Mouse (Mus musculus) kidney, postnatal 0 days (tissue): ENCODE data around the gene Slc17a4. TPM values are rescaled to one million over a fixed set of nuclear protein-coding genes. Genes with fewer than 3 reads are reported as not detected.

Experiments used
- ATAC-seq: fragments of 200-750 bp; cut with Nextera tagmentation; replicated peaks from 2 replicates; pipeline ENCODE4 v1.8.0; 2017; ENCODE audit warnings: low read depth, moderate number of reproducible peaks, moderate TSS enrichment, moderate library complexity; ENCODE audit not compliant: low FRiP score
- DNase-seq: peaks from one replicate; pipeline ENCODE4 v3.0.0-alpha.2; 2016; ENCODE audit warnings: low spot score
- H3K27ac ChIP-seq: fragments of 300-500 bp; sonication (generic); 2 replicates; pipeline ENCODE4 v1.5.1; 2014; ENCODE audit warnings: mild to moderate bottlenecking
- H3K27me3 ChIP-seq: fragments of 300-500 bp; sonication (generic); 2 replicates; pipeline ENCODE4 v1.6.1; 2014; ENCODE audit warnings: low read length, mixed read lengths; ENCODE audit not compliant: insufficient read depth
- H3K36me3 ChIP-seq: fragments of 300-500 bp; sonication (generic); 2 replicates; pipeline ENCODE4 v1.6.1; 2014; ENCODE audit warnings: low read length, mixed read lengths; ENCODE audit not compliant: insufficient read depth
- H3K4me1 ChIP-seq: fragments of 300-500 bp; sonication (generic); replicated peaks from 2 replicates; pipeline ENCODE4 v1.6.1; 2014; ENCODE audit warnings: antibody characterized with exemption, low read length, mixed read lengths; ENCODE audit not compliant: insufficient read depth
- H3K4me2 ChIP-seq: fragments of 300-500 bp; sonication (generic); 2 replicates; pipeline ENCODE4 v1.6.1; 2014; ENCODE audit warnings: mild to moderate bottlenecking, low read length, moderate library complexity, mixed read lengths
- H3K4me3 ChIP-seq: fragments of 300-500 bp; sonication (generic); replicated peaks from 2 replicates; pipeline ENCODE4 v1.5.1; 2014; ENCODE audit warnings: low read depth, low read length
- H3K9ac ChIP-seq: fragments of 300-500 bp; sonication (generic); 2 replicates; pipeline ENCODE4 v1.6.1; 2014; ENCODE audit warnings: low read depth, low read length
- H3K9me3 ChIP-seq: fragments of 300-500 bp; sonication (generic); replicated peaks from 2 replicates; pipeline ENCODE4 v1.6.1; 2016; ENCODE audit warnings: low read length, inconsistent platforms, mixed read lengths
- CTCF ChIP-seq: IDR thresholded peaks from 2 replicates; pipeline ENCODE4 v1.5.1; 2016; ENCODE audit warnings: antibody characterized with exemption, low read depth, mild to moderate bottlenecking, moderate library complexity
- WGBS: fragments of 180-500 bp; shearing (Covaris S2); extraction: QIAGEN DNeasy Blood & Tissue Kit; methylation state at CpG from one replicate; pipeline ENCODE4 v1.1.7; 2014; 5-methylcytosine and 5-hydroxymethylcytosine counted together
- microRNA-seq: library from miRNA; unstranded; fragments of <30 nt; microRNA quantifications from one replicate; pipeline ENCODE4, GENCODE M21; 2016
- polyA plus RNA-seq: library from polyadenylated mRNA; unstranded; fragments of >200 nt; fragmentation: Nextera tagmentation; extraction: Ambion mirVana; gene quantifications from 2 replicates; pipeline ENCODE4 v1.2.1, GENCODE M21; 2015

The Slc17a4 gene
- polyA plus RNA-seq, 1 experiment from 2014 or later = 3.6 TPM

GRCm38 (mm10) chr13:23867405-23867804 is 47.4 kb downstream of the Slc17a4 start, which contains the start of gene Slc17a1:
Gene Slc17a1, plus strand, starts transcription at chr13:23867750.
- Histone ChIP-seq H3K4me2 (no peak within 1 kb of the TSS), H3K9me3 (no peaks in the 10 kb centered on the region), H3K27ac (no peak within 1 kb of the TSS), H3K4me3 (no peak within 1 kb of the TSS), H3K36me3 (no peaks in the 10 kb centered on the region), H3K27me3 (no peaks in the 10 kb centered on the region), H3K4me1 (peaks cover 7% of the 10 kb centered on the region; the same call in 1 of the 2 replicates), H3K9ac (no peak within 1 kb of the TSS)
- WGBS = 87% methylated on average over 7 of the region's 7 CpGs
- no peak for DNase-seq
- no peak for TF ChIP-seq CTCF
- no peak for ATAC-seq

DNA sequence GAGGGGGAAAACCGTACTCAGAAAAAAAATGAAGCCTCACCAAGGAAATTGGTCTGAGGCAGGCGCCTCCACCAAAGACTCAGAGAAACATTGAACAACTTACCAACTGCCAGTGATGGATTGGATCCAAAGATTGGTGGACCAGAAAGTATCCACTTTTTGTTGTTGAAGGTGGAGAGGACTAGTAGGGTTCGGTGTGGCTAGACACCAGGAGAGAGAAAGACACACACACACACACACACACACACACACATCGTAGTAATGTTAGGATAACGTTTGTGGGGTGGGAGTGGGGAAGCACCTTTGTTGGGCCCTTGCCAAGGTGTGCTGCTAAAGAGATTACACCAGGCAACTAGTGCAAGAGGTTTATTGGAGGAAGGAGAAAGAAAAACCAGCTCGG is 47.8 kb downstream of the Slc17a4 start:
- 81% methylated on average over 6 of the region's 6 CpGs for WGBS
- Histone ChIP-seq H3K9ac (no peak overlapping the region), H3K4me3 (no peak overlapping the region), H3K36me3 (no peaks in the 10 kb centered on the region), H3K4me2 (no peak overlapping the region), H3K27me3 (no peaks in the 10 kb centered on the region), H3K9me3 (no peaks in the 10 kb centered on the region), H3K4me1 (peaks cover 7% of the 10 kb centered on the region; the same call in 1 of the 2 replicates), H3K27ac (no peak overlapping the region)
- TF ChIP-seq CTCF = no peak
- no peak for ATAC-seq
- no peak for DNase-seq

DNA sequence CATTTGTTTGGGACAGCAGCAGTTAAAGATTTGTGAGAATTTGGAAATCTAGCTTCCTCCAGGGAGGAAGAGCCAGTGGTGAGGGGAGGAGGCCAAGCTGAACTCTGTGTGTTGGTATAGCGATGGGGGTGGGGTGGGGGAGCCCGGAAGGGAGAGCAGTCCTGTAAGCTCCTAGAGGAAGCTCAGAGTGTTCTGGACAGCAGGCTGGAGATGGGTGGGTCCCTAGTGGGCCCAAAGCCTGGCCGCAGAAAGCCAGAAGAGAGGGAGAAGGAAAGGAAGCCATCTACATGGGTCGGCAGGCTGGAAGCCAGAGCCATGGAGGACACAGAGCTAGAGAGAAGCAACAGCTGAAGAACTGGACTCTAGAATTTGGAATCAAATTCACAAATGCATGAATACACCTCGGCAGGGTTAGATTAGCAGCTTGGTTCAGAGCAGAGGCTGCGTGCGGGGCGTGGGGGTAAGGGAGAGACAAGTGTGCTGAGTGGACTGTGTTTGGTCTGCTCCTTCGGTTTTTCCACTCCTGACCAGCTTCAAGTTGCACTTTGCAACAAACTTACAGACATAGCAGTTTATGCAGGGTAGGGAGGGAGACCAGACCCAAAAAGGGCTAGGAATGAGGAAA is 48.6 kb downstream of the Slc17a4 start:
- TF ChIP-seq CTCF = no peak
- peaks cover 7% of the 10 kb centered on the region; the same call in 1 of the 2 replicates for H3K4me1 ChIP-seq
- H3K4me2 ChIP-seq = no peak overlapping the region
- H3K36me3 ChIP-seq = no peaks in the 10 kb centered on the region
- no peaks in the 10 kb centered on the region for H3K27me3 ChIP-seq
- 53% methylated on average over 9 of the region's 9 CpGs for WGBS
- DNase-seq (peak; percentile 39), ATAC-seq (no peak)
- peak overlapping the region; percentile 36; the same call in 1 of the 2 replicates for H3K27ac ChIP-seq
- no peak overlapping the region for H3K4me3 ChIP-seq
- no peak overlapping the region for H3K9ac ChIP-seq
- H3K9me3 ChIP-seq = no peaks in the 10 kb centered on the region

GRCm38 (mm10) chr13:23864711-23865110 is 50.1 kb downstream of the Slc17a4 start:
- no peak for TF ChIP-seq CTCF
- H3K9me3 ChIP-seq = no peaks in the 10 kb centered on the region
- H3K9ac ChIP-seq = no peak overlapping the region
- no peak overlapping the region for H3K27ac ChIP-seq
- no peaks in the 10 kb centered on the region for H3K27me3 ChIP-seq
- no peak overlapping the region for H3K4me3 ChIP-seq
- no peaks in the 10 kb centered on the region for H3K36me3 ChIP-seq
- ATAC-seq (no peak), DNase-seq (no peak)
- H3K4me2 ChIP-seq = no peak overlapping the region
- H3K4me1 ChIP-seq = peaks cover 7% of the 10 kb centered on the region; the same call in 1 of the 2 replicates
- WGBS = 71% methylated on average over 9 of the region's 9 CpGs

- TF ChIP-seq CTCF = no peak
- Histone ChIP-seq H3K36me3 (no peaks in the 10 kb centered on the region), H3K4me3 (no peak overlapping the region), H3K4me1 (peaks cover 7% of the 10 kb centered on the region; the same call in 1 of the 2 replicates), H3K4me2 (no peak overlapping the region), H3K9ac (no peak overlapping the region), H3K27ac (no peak overlapping the region), H3K9me3 (no peaks in the 10 kb centered on the region), H3K27me3 (no peaks in the 10 kb centered on the region)
- no peak for DNase-seq
- no peak for ATAC-seq
Observed at GRCm38 (mm10) chr13:23861815-23862214, 53.0 kb downstream of the Slc17a4 start.

- Histone ChIP-seq H3K9me3 (no peaks in the 10 kb centered on the region), H3K9ac (no peak overlapping the region), H3K4me1 (no peaks in the 10 kb centered on the region), H3K4me3 (no peak overlapping the region), H3K4me2 (no peak overlapping the region), H3K27me3 (no peaks in the 10 kb centered on the region), H3K36me3 (no peaks in the 10 kb centered on the region), H3K27ac (no peak overlapping the region)
- ATAC-seq (no peak), DNase-seq (no peak)
- 55% methylated on average over 3 of the region's 3 CpGs for WGBS
- no peak for TF ChIP-seq CTCF
Observed at GRCm38 (mm10) chr13:23856401-23856800, 58.4 kb downstream of the Slc17a4 start.

DNA sequence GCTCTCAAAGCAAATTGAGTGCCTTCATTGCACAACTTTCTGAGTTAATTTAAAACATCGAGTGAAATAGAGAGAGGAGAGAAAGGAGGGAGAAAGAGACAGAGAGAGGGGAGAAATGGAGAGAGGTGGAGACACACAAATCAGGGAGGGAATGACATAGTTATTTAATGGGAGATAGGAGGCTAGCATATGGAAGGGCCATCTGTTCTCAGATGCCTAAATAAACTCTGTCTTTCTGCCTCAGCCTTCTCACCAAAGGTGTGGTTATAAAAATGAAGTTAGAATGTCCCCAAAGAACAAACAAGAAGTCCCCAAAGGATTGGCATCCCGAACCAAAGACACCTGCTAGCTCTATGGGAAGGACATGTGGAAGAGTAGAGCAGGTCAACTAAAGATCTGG is 65.5 kb downstream of the Slc17a4 start:
- ATAC-seq (no peak), DNase-seq (no peak)
- H3K4me3 ChIP-seq = no peak overlapping the region
- WGBS = 77% methylated on average over 2 of the region's 2 CpGs
- H3K36me3 ChIP-seq = no peaks in the 10 kb centered on the region
- H3K4me1 ChIP-seq = no peaks in the 10 kb centered on the region
- H3K4me2 ChIP-seq = no peak overlapping the region
- no peaks in the 10 kb centered on the region for H3K27me3 ChIP-seq
- no peaks in the 10 kb centered on the region for H3K9me3 ChIP-seq
- H3K9ac ChIP-seq = no peak overlapping the region
- no peak for TF ChIP-seq CTCF
- H3K27ac ChIP-seq = no peak overlapping the region

Small RNAs within 50 kb of the gene (microRNA-seq; reads per million reads assigned to microRNA genes)
- gene Gm44344 = not detected

Other genes starting within 250 kb of the Slc17a4 start
- gene Hist1h2ac, start 231.1 kb downstream of the Slc17a4 start, polyA plus RNA-seq = 0.75 and 1.1 TPM in 2 replicates
- 132 and 139 TPM in 2 replicates for gene Hist1h2bc, start 230.8 kb downstream of the Slc17a4 start, polyA plus RNA-seq
- gene Hist1h1t, start 219.2 kb downstream of the Slc17a4 start, polyA plus RNA-seq = not detected in 2 replicates
- gene Hist1h4c, start 216.6 kb downstream of the Slc17a4 start, polyA plus RNA-seq = 5.2 and 7.4 TPM in 2 replicates
- 16.8 and 18.0 TPM in 2 replicates for gene Hfe, start 204.2 kb downstream of the Slc17a4 start, polyA plus RNA-seq
- 33.9 and 41.0 TPM in 2 replicates for gene Hist1h1c, start 176.2 kb downstream of the Slc17a4 start, polyA plus RNA-seq
- 6.0 and 7.0 TPM in 2 replicates for gene Hist1h3c, start 169.4 kb downstream of the Slc17a4 start, polyA plus RNA-seq
- gene Hist1h2bb, start 168.3 kb downstream of the Slc17a4 start, polyA plus RNA-seq = 2.1 and 2.2 TPM in 2 replicates
- 21.7 and 26.6 TPM in 2 replicates for gene Hist1h2ab, start 163.9 kb downstream of the Slc17a4 start, polyA plus RNA-seq
- gene Hist1h3b, start 162.7 kb downstream of the Slc17a4 start, polyA plus RNA-seq = 5.9 and 8.7 TPM in 2 replicates
- gene Hist1h4b, start 158.0 kb downstream of the Slc17a4 start, polyA plus RNA-seq = 4.4 and 5.6 TPM in 2 replicates
- not detected in 2 replicates for gene Hist1h4a, start 153.8 kb downstream of the Slc17a4 start, polyA plus RNA-seq
- 5.2 and 6.7 TPM in 2 replicates for gene Hist1h3a, start 152.6 kb downstream of the Slc17a4 start, polyA plus RNA-seq
- 1.3 and 1.8 TPM in 2 replicates for gene Hist1h1a, start 151.3 kb downstream of the Slc17a4 start, polyA plus RNA-seq
- gene Trim38, start 145.1 kb downstream of the Slc17a4 start, polyA plus RNA-seq = 0.06 TPM in 1 of 2 replicates, not detected in the other
- 0.96 TPM in 2 replicates for gene Slc17a2, start 108.0 kb downstream of the Slc17a4 start, polyA plus RNA-seq
- gene Slc17a3, start 75.6 kb downstream of the Slc17a4 start, polyA plus RNA-seq = 14.2 and 17.4 TPM in 2 replicates
- gene Slc17a1, start 47.3 kb downstream of the Slc17a4 start, polyA plus RNA-seq = 79.1 and 84.5 TPM in 2 replicates
- not detected in 2 replicates for gene Hist1h2ba, start 19.1 kb upstream of the Slc17a4 start, polyA plus RNA-seq
- gene Hist1h2aa, start 19.5 kb upstream of the Slc17a4 start, polyA plus RNA-seq = not detected in 2 replicates
- gene Scgn, start 76.2 kb upstream of the Slc17a4 start, polyA plus RNA-seq = 0.37 and 1.2 TPM in 2 replicates